Mouse (Mus musculus) heart, adult 11 months (tissue): Measurements from ENCODE around the gene Vti1a.

Source experiments
- DNase-seq: peaks from one replicate; pipeline ENCODE4 v3.0.0; 2022

Gene Vti1a

DNA sequence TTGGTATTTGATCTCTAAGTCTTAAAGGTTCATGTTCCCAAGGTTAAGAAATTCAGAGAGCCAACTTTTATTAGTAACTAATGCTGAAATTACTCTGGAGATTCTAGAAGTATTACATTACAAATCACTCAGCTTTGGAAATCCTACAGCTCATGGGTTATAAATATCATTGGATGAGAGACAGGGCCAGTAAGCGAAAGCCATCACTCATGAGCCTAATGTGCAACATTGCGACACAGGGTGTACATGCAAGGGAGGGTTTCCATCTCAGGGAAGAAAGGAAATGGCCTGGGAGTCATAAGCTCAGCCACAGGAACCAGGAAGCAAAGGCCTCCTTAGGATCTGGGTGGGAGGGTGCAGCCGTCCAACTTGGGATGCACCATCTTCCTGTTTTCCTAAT, 213.9 kb downstream of the Vti1a start:
- DNase-seq: peak; percentile 85

DNA sequence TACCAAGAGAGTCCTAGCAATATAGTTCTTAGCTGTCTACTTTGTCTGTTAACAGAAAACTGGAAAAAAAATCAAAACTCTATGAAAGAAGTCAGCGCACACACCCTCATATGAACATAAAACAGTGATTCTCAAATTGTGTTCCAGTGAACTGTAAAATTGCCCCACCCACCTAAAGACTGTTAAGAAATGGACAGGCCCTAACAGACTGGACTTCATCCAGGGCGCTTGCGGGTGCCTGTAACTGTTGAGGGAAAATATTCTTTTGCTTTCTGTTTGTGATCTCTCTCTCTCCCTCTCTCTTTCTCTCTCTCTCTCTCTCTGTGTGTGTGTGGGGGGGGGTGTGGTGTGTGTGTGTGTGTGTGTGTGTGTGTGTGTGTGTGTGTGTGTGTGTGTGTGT, 216.6 kb downstream of the Vti1a start:
- DNase-seq: peak; percentile 72

DNA sequence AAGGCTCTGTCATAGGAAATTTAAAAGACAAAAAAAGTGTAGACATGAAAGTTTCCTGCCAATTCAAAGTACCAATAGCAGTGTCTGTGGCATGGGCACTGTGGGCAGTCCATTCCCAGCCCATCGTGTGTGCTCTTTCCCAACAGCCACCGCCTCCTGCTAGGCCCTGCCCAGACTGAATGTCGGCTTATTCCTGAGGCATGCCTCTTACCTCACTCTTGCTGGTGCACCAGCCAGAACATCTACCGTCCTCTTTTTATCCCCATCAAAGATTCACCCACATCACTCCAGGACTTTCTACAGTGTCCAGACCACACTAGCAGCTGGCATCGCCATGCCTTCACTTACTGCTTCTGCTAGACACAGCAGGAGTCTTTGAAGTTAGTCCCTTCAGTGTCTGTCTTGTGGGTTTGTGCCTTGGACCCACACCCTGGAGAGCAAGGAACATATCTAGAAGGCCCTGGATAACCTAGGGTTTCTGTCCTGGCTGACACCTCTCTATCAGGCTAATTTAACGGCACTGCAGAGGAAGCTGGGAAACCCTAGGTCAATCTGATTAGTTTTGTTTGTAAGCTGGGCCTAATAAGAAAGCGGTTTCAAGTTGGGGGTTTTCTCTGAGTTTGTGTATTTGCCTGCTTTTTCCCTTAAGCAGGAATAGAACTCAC, 220.3 kb downstream of the Vti1a start:
- peak; percentile 60 for DNase-seq

DNA sequence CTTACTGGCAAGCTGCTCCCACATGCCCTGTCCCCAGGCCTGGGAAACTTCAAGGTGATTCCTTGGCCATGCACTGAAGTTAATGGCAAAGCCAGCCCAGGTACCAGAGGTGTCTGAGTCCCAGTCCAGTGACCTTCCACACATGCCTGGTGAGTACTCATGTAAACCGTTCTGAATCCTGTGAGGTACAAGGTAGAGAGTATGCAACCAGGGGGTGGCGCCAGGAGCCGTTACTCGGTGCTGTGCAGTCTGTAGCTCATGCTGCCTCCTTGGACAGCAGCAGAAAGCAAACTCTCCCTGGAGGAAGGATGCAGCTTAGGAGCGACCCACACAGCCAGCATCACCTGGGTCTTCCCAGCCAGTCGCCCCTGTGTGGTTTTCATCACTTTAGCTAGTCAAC, 221.6 kb downstream of the Vti1a start:
- DNase-seq: peak; percentile 85

DNA sequence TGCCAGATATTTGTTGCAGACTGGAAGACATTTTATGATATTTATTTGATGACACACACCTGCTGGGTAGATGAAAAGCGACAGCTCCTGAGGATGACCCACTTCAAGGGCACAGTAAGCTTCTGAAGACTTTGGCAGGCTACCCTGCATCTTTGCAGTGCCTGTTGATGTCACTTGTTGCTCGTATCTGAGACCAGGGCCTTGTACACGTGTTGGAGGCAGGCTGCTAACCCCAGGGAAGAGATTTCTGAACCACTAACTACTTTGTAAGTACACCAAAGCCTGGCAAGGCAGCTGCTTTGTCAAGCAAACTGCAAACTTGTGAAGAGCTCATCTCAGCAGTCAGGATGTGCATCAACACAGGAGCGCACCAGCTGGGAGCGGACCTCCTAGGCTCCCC, 225.5 kb downstream of the Vti1a start:
- peak; percentile 85 for DNase-seq

DNA sequence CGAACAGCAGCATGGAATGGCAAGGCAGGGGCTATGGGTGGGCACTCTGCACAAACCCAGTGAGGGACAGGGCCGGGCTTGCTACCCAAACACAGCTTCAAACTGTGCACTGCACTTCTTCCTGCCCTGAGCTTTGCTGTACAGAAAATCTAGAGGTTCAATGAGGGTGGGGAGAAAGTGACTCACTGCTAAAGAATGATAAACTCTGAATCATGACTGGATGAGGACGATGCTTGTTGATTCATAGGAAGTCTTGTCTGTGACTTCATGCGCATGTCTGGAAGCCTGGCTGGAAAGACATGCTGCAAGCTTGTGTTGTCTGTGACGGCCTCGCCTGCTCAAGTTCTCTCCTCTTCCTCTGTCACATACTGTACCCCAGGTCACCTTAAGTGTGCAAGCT, 226.4 kb downstream of the Vti1a start:
- peak; percentile 93 for DNase-seq

DNA sequence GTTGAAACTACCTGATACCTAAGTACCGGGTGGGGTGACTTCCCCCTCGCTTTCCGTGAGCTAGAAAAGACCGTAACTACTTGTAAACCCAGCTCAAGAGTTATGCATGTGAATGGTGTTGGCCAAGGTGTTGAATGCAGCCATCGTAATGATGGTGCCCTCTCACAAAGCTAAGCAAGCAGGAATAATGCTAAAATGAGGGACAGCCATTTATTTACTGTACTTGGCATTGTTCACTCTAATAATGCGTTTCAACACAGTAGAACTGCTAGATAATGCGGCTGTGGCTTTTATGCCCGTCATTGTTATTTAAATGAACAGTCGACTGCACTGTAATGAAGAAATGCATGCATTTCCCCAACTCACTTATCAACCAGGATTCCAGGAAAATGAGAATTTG, 227.1 kb downstream of the Vti1a start:
- peak; percentile 49 for DNase-seq

DNA sequence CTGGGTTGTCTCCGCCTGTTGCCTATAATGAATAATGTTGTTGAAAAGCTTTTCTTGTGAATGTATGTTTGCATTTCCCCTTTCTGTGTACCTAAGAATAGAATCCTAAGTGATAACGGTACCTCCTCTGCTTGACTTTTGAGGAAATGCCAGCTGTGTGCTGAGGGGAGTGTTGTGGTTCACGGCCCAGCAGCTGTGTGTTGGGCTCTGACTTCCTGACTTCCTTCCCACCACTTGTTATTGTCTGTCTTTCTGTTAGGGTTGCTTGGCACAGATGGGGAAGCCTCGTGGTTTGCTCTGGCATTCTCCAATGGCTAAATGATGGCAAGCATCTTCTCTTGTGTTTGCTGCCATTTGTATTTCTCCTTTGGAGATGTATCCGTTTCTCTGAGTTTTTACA, 228.4 kb downstream of the Vti1a start:
- DNase-seq: peak; percentile 93

DNA sequence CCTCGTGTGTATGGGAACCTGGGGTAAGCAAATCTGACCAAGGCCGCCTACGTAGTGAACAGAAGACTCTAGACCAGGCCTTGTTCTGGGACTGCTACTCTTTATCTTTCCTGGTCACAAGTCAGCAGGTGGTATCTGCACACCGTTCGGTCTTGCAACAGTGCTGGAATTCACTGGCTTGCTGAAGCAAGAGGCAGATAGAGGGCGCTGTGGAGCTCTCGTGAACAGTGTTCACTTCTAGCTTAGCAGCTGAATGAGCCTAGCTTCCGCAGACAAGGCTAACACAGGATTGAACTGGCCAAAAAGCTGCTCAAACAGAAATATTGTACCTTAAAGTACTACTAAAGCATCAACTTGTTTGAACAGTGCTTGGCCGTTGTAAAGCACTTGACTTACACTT, 229.4 kb downstream of the Vti1a start:
- DNase-seq: peak; percentile 91

DNA sequence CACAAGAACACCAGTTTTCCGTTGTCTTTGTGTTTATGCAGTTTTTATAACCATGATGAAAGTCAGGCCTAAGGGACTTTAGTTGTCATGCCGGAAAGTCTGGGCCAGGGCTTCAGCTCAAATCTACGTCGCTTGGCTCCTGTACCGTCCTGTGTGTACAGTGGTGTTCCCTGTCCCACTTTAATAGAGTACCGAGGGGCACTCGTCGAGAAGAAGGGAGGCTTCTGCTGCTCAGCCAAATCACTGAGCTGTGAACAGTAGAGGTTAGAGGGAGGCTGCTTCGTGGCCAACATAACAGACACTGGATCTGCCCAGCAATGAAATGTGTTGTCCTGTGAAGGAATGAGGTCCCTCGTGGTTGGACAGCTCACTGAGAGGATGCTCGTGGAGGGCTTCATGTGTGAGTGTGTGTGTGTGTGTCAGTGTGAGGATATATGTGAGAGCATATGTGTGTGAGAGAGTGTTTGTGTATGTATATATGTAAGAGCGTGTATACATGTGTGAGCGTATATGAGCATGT, 230.0 kb downstream of the Vti1a start:
- peak; percentile 66 for DNase-seq

DNA sequence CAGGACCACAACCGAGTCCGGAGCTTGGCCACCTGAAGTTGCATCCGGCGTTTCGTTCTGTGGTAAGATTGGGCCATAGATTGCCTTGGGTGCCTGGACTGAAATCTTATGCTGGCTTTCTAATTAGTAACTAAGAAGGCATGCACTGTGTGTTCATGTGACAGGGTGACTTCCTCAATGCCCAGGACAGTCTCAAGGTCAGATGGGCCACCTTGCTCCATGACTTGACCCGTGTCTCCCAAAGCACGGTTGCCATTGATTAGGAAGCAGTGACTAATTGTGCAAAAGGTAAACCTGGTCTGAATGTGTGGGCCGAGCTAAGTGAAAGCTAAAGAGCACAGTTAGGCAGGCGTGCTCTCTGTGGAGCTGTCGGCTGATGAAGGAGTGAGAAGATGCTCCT, 232.1 kb downstream of the Vti1a start:
- DNase-seq: peak; percentile 55

DNA sequence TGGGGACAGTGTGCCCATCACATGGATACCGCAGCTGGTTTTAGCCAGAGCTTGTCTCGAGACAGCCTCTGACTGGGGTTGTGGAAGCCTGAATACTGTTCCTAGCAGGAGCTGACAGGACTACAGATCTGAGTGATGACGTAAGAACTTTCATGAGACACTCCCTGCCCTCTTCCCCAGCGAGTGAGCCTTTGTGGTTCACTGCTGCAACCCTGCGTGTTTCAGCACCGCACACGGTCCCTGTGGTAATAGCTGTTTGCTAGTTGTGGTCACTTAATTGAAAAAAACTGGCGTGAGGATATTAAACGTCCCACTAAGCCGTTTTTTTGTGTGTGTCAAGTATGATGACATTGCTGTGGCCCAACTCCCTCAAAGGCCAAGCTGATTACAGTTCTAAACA, 232.6 kb downstream of the Vti1a start:
- peak; percentile 89 for DNase-seq

DNA sequence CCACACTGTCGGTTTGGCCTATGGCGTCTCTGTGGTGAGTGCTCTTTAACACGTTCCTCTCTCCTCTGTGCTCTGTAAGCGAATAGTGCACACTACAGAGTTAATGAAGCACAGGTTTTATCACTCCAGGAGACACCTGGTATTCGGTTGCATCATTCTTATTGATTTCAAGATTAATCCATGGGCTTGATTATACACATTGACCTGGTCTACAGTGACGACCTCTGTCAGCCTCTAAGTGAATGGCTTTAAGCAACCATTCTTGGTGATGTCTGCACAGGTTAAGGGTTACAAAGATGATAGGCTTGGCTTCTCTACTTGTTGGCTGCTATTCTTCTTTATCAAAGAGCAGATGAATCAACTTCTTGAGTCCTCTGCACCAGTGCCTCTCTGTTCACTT, 234.1 kb downstream of the Vti1a start:
- DNase-seq: peak; percentile 1

DNA sequence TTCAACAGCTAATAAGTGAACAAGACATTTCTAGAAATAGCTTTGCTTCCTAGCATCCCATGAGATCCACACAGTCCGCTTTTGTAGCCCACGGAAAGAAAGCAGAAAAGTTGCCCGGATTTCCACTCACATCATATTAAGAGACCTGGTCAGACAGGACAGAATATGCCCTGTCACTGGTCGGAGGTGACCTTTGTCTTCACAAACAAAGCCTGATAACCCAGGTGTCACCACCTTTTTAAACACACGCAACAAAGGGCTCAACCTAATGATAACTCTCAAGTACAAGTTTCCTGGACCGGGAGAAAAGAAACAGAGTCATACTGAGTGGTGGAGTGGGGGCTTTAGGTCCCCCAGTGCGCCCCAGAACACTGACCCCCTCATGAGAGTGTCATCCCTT, 236.2 kb downstream of the Vti1a start:
- peak; percentile 40 for DNase-seq

DNA sequence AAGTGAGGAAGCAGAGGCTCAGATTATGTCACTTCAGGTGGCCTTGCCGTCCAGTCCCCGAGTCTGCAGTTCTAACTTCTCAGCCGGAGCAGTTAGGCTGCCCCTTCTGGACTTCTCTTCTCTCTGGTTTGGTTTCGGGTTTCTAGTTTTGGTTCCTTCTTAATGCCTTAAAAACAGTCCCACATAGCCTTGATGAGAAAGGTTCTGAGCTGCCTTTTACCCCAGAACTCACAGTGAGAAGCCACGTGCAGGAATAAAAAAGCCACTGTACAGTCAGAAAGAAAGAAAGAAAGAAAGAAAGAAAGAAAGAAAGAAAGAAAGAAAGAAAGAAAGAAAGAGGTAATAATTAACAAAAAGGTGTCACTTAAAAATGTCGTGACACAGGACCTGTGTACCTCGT, 236.8 kb downstream of the Vti1a start:
- peak; percentile 41 for DNase-seq

DNA sequence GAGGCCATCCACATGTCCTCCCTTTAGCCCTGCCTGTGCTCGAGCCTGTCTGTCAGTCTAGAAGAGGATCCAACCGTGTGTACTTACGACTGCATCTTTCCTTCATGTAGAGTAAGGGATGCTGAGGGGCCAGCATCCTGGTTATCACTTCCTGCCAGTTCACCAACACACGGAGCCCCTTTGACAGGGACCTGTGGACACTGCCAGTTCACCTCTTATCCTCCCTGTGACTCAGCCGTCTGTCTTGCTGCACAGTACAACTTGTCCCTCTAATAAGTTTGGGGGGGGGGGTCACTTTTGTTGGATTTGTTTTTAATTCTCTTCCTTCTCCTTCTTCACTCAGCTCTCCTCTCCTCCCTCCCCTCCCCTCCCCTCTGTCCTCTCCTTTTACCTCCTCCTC, 238.2 kb downstream of the Vti1a start:
- DNase-seq: no peak

DNA sequence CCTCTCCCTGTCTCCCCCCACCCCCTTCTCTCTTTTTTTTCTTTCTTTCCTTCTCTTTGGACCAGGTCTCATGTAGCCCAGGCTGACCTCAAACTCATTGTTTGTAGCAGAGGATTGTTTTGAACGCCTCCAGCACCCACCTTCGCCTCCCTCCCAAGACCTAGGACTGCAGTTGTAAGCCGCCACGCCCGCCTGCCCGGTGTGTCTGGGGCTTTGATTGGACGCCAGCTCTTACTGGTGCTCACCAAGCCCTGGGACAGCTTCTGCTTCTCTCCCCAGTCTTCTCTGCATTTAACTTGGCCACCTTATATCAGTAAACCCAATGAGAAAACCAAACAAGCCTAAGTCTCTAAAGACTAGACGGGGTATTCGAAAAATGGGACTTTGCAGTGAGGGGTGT, 238.6 kb downstream of the Vti1a start:
- peak; percentile 76 for DNase-seq

DNA sequence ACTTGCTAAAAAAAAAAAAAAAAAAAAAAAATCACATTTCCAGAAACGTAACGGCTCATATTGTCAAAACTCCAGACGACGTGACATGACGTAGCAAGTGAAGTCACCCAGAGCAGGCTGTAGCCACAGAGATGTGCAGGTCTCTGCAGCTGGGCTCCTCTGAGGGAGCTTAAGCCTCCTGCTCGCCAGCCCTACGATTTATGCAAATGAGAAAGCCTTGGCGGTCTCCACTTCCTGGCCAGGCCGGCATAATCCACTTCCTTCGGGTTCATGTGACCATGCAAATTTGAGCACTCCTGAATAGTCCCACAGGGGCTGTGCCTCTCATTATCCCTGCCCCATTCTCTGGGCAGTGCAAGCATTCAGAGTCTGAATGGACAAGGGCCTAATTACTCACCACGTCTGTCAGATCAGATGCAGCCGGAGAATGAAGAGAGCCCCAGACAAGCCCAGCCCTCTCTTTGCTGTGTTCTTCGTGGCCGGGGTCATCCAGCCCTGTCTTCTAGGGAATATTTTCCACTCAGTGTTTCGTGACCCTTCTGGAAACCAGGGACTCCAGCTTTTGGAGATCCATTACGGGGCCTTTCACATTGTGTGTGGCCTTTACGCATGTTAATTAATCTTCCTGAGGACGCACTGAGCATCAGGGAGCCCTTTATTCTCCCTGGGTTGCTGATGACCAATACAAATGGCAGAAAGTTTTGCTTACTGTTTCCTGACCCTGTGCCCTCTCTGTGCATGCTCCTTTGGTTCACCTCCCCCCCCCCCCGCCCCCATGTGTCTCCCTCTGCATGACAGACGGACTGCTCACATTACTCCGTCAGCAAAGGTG, 240.3 kb downstream of the Vti1a start:
- peak; percentile 96 for DNase-seq

DNA sequence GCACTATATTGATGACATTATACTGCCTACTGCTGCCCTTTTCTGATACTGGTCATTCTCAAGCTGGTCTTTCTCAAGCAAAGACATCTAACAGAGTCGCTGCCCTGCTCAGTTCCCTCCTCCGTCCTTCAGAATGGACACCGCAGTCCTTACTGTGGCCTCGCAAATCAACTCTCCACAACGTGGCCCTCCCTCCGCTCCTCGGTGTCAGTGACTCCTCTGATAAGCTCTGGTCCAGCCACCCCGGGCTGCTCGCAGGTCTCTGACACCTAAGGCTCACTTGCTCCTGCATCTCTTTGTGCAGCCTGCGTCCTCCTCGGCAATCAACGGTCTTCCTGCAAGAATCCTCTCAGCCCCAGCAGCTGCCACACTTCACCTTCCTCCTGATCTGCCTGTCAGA, 243.2 kb downstream of the Vti1a start:
- peak; percentile 86 for DNase-seq

DNA sequence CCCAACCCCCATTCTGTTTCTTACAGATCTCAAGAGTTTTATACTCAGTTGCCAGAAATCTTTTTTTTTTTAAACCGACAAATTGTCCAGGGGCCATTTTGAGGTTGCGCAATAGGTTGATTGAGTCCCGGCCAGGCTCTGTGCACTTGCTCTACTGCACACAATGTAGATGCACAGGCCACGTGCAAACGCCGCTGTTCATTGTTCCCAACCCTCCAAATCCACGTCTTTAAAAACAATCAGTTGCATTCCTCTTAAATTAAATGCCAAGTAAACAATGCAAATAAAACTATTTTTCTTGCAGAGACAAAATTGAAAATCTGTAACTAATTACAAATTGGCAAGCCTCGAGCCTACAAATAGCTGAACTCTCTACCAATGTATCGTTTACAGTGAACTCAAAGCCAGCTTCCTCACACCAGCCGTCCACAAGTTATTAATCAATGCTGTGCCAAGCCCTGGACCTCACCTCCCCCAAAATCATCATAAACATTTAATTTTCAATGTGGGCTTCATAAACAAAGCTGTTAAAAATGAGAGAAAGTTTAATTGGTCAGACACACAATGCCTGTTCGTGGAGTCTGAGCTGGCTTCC, 244.1 kb downstream of the Vti1a start:
- DNase-seq: peak; percentile 91

DNA sequence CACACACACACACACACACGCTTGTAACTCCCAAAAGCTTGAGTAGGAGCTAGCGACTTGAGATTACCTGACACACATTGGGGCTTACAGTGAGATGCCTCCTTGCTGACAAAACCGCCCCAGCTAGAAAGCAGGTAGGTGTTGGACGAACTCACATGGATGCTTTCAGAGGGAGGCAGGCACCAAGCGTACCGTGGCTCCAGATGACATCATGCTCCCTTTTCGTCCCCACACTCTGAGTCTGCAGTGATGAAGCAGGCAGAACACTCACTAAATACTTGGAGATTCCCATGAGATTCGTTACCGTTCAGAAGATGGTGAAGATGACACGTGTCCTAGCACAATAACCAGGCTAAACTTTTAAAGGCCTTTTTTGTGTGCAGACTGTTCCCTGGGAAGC, 245.4 kb downstream of the Vti1a start:
- no peak for DNase-seq

DNA sequence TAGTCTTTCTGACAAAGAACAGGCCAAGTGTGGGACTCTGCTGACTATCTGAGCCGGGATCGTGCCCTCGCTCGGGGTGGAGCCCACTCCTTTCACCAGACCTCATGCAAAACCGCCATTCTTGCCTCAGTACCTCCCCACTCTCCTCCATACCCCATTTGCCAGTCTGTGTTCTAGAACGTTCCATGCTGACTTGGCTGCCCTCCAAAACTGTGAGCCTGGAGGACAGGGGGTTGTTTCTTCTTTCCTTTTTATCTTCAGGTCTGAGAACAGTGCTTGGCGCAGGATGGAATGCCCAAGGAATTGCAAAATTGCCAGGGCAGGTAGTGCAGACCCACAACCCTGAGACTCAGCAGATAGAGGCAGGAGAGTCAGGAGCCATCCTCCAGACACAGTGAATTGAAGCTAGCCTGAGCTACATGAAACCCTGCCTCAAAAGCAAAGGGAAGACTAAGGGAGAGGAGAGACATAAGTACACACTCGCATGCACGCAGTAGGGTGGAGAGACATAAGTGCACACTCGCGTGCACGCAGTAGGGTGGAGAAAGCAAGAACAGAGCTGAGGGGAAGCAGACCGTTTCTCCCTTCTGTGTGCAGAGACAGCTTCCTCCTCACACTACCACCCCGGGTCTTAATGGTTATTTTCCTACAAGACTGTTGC, 246.5 kb downstream of the Vti1a start:
- DNase-seq: peak; percentile 84

DNA sequence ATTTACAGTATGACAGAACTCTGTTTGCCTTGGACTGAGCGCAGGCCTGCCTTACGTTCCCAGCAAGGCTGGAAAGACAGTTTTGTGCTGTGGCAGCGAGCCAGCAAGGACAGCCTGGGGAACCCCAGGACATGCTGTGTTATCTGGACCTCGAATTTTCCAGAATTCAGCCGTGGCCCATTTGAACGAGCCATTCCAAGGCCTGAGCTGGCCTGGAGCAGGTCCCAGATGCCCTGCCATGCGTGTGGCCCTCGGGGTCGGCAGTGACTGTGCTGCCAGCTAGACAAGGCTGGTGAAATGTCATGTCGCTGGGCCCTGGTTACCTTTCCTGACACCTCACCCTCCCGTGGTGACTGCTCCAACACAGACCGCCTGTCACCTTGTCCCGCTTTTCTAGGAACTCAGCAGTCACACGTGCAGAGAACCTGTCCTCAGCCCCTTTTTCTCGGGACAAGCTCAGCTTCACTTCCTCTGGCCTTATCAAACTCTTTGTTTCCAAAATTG, 247.1 kb downstream of the Vti1a start:
- DNase-seq: peak; percentile 97
